Mouse (Mus musculus): ENCODE measurements around the gene Rapgef5. TPM values are rescaled to one million over a fixed set of nuclear protein-coding genes. Genes with fewer than 3 reads are reported as not detected.

Gene Rapgef5
- total and polyA plus RNA-seq, 3 experiments, result not detected

DNA sequence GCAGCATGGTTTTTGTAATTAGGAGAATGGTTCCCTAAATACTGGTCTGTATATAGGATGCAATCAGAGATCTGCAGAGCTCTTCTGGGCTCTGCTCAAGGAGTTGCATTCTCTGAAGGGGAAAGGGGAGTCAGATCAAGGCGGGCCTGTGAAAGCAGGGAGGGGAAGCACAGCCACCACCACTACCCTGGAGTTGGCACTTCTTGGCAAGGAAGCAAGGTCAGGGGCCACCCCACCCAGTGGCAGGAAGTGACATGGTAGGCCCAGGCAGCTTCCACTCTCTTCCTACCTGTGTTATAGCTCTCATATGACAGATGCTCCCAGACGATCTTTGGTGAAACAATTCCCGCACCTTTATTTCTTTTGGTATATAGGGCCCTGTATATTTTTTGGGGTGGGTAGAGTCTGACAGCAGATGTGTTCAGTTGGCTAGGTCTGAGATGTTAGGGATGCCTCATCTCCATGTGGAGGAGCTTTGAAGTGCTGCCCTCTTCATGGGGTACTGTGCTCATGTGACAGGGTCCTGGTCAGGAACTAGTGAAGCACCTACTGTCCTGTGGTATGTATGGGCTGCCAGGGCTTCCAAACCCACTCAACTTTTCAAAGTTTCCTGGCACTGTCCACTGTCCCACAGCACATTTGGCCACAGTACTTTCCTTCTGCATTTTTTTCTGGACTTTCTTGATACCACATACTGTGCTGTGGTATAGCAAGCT, 183.8 kb downstream of the Rapgef5 start:
- Histone ChIP-seq H3K27ac (ENCODE audit: control insufficient read depth, low read depth, low read length) (no peak overlapping the region), H3K4me1 (ENCODE audit: control insufficient read depth in 1 of 2, insufficient read depth in 2 of 2, low read length in 2 of 2) (no peaks in the 10 kb centered on the region), H3K27me3 (ENCODE audit: control insufficient read depth in 1 of 2, insufficient read depth in 2 of 2, low read length in 2 of 2) (no peaks in the 10 kb centered on the region), H3K9me3 (replicated peaks; ENCODE audit: insufficient read depth, low read length) (no peaks in the 10 kb centered on the region; the same call in 1 of the 2 replicates), H3K79me2 (ENCODE audit: control insufficient read depth, insufficient read depth, low read length, poor library complexity) (no peaks in the 10 kb centered on the region), H3K36me3 (ENCODE audit: control insufficient read depth in 1 of 2, insufficient read depth in 2 of 2, low read length in 2 of 2) (no peaks in the 10 kb centered on the region), H3K9ac (ENCODE audit: control insufficient read depth, low read depth, low read length, poor library complexity, severe bottlenecking) (no peak overlapping the region), H3K4me3 (ENCODE audit: control insufficient read depth in 1 of 2, insufficient read depth in 1 of 2, low read depth in 2 of 2, low read length in 2 of 2) (no peak overlapping the region)
- DNase-seq (ENCODE audit: low read depth, low spot score), result no peak
- TF ChIP-seq KAT2A (conservative IDR thresholded peaks at IDR 0.05; ENCODE audit: low read depth, low read length), result no peak

DNA sequence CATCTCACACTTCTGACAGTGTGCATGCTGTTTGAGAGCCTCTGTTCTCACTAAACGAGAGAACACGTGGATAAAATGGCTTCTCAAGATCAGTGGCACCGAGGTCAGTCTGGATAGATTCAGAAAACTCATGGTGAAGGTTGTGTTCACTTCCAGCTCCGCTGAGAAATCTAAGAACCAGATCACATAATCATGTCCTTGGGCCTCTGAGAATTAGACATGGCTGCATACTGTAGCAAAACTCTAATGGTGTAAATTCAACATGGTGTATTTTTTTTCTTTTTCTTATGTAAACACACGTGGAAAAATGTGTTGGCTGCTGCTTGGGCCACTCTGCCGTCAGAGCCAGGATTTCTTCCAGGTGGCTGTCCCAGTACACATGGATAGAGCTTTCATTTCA, 184.6 kb downstream of the Rapgef5 start:
- H3K4me1 ChIP-seq (ENCODE audit: control insufficient read depth in 1 of 2, insufficient read depth in 2 of 2, low read length in 2 of 2), result no peaks in the 10 kb centered on the region
- no peak for DNase-seq (ENCODE audit: low read depth, low spot score)
- no peak overlapping the region for H3K27ac ChIP-seq (ENCODE audit: control insufficient read depth, low read depth, low read length)
- TF ChIP-seq ELF1 (IDR thresholded peaks at IDR 0.05; ENCODE audit: low read depth, low read length), result no peak
- TF ChIP-seq NRF1 (IDR thresholded peaks at IDR 0.05; ENCODE audit: insufficient read depth, low read depth, low read length, poor library complexity, severe bottlenecking), result no peak
- no peak for TF ChIP-seq SIN3A (IDR thresholded peaks at IDR 0.05; ENCODE audit: low read length)
- no peak for TF ChIP-seq GABPA (IDR thresholded peaks at IDR 0.05; ENCODE audit: low read depth, low read length)
- no peak for TF ChIP-seq TCF12 (IDR thresholded peaks at IDR 0.05; ENCODE audit: low read depth, low read length)
- H3K9ac ChIP-seq (ENCODE audit: control insufficient read depth, low read depth, low read length, poor library complexity, severe bottlenecking), result no peak overlapping the region
- no peaks in the 10 kb centered on the region for H3K27me3 ChIP-seq (ENCODE audit: control insufficient read depth in 1 of 2, insufficient read depth in 2 of 2, low read length in 2 of 2)
- H3K79me2 ChIP-seq (ENCODE audit: control insufficient read depth, insufficient read depth, low read length, poor library complexity), result no peaks in the 10 kb centered on the region
- H3K9me3 ChIP-seq (replicated peaks; ENCODE audit: insufficient read depth, low read length), result no peaks in the 10 kb centered on the region; the same call in 1 of the 2 replicates
- H3K4me3 ChIP-seq (ENCODE audit: control insufficient read depth in 1 of 2, insufficient read depth in 1 of 2, low read depth in 2 of 2, low read length in 2 of 2), result no peak overlapping the region
- H3K36me3 ChIP-seq (ENCODE audit: control insufficient read depth in 1 of 2, insufficient read depth in 2 of 2, low read length in 2 of 2), result no peaks in the 10 kb centered on the region

GRCm38 (mm10) chr12:117702291-117702690, 186.0 kb downstream of the Rapgef5 start:
- no peaks in the 10 kb centered on the region for H3K36me3 ChIP-seq (ENCODE audit: control insufficient read depth in 1 of 2, insufficient read depth in 2 of 2, low read length in 2 of 2)
- H3K27me3 ChIP-seq (ENCODE audit: control insufficient read depth in 1 of 2, insufficient read depth in 2 of 2, low read length in 2 of 2), result no peaks in the 10 kb centered on the region
- H3K27ac ChIP-seq (ENCODE audit: control insufficient read depth, low read depth, low read length), result no peak overlapping the region
- H3K9me3 ChIP-seq (replicated peaks; ENCODE audit: insufficient read depth, low read length), result no peaks in the 10 kb centered on the region
- no peaks in the 10 kb centered on the region for H3K79me2 ChIP-seq (ENCODE audit: control insufficient read depth, insufficient read depth, low read length, poor library complexity)
- no peaks in the 10 kb centered on the region for H3K4me1 ChIP-seq (ENCODE audit: control insufficient read depth in 1 of 2, insufficient read depth in 2 of 2, low read length in 2 of 2)
- DNase-seq (ENCODE audit: low read depth, low spot score), result no peak
- no peak for TF ChIP-seq ZMIZ1 (IDR thresholded peaks at IDR 0.05; ENCODE audit: low read depth, low read length)
- no peak for TF ChIP-seq KAT2A (conservative IDR thresholded peaks at IDR 0.05; ENCODE audit: low read depth, low read length)
- no peak for TF ChIP-seq POLR2AphosphoS5 (IDR thresholded peaks at IDR 0.05; ENCODE audit: borderline replicate concordance, low read depth, low read length)
- TF ChIP-seq NELFE (IDR thresholded peaks at IDR 0.05; ENCODE audit: low read depth, low read length), result no peak
- TF ChIP-seq USF2 (IDR thresholded peaks at IDR 0.05; ENCODE audit: borderline replicate concordance in 1 of 2, insufficient read depth in 1 of 2, low read depth in 1 of 2, low read length in 2 of 2), result no peak
- TF ChIP-seq TBP (IDR thresholded peaks at IDR 0.05; ENCODE audit: low read depth, low read length), result no peak
- no peak for TF ChIP-seq MAZ (IDR thresholded peaks at IDR 0.05; ENCODE audit: low read depth, low read length)
- TF ChIP-seq NRF1 (IDR thresholded peaks at IDR 0.05; ENCODE audit: insufficient read depth, low read depth, low read length, poor library complexity, severe bottlenecking), result no peak
- TF ChIP-seq HCFC1 (IDR thresholded peaks at IDR 0.05; ENCODE audit: low read depth, low read length), result no peak
- no peak for TF ChIP-seq MEF2A (IDR thresholded peaks at IDR 0.05; ENCODE audit: extremely low read depth, insufficient replicate concordance, low read depth, low read length, poor library complexity, severe bottlenecking)
- TF ChIP-seq USF1 (IDR thresholded peaks at IDR 0.05; ENCODE audit: low read depth, low read length), result no peak
- TF ChIP-seq GATA1 (IDR thresholded peaks at IDR 0.05; ENCODE audit: low read depth, low read length), result no peak
- no peak for TF ChIP-seq ETS1 (IDR thresholded peaks at IDR 0.05; ENCODE audit: low read depth, low read length)
- TF ChIP-seq MAFK (IDR thresholded peaks at IDR 0.05; ENCODE audit: borderline replicate concordance, low read depth, low read length), result no peak
- no peak for TF ChIP-seq TCF12 (IDR thresholded peaks at IDR 0.05; ENCODE audit: low read depth, low read length)
- H3K4me3 ChIP-seq (ENCODE audit: control insufficient read depth in 1 of 2, insufficient read depth in 1 of 2, low read depth in 2 of 2, low read length in 2 of 2), result no peak overlapping the region
- H3K9ac ChIP-seq (ENCODE audit: control insufficient read depth, low read depth, low read length, poor library complexity, severe bottlenecking), result no peak overlapping the region

Measured in MEL (cell line).